Mouse (Mus musculus) testis, adult 2 months (tissue): ENCODE results near the gene Tepsin.

ENCODE experiments used
- CTCF ChIP-seq: fragments of 200-500 bp; IDR thresholded peaks from 2 replicates; pipeline ENCODE4 v1.5.1; 2012; ENCODE audit warnings: low read depth, mild to moderate bottlenecking, inconsistent platforms, low read length, moderate library complexity; ENCODE audit not compliant: control insufficient read depth, insufficient read depth, insufficient replicate concordance
- POLR2A ChIP-seq: fragments of 200-500 bp; IDR thresholded peaks from 2 replicates; pipeline ENCODE4 v1.6.1; 2012; ENCODE audit warnings: low read depth, mild to moderate bottlenecking, inconsistent platforms, low read length, moderate library complexity; ENCODE audit not compliant: control insufficient read depth

DNA sequence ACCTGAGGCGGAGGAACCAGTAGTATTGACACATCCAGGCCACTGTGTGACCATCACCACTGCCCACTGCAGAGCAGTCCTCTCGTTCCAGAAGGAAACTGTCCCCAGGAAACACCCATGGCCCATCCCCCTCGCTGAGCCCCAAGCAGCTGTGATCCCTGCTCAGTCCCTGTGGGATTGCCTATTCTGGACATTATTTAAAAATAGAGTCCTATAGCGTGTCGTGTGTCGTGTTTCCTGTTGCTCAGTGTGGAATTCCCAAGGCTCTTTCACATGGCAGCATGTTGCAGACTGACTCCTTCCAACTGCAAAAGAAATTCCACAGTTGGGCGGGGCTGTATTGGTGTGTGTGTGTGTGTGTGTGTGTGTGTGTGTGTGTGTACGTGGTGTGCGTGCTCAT lies 46.3 kb downstream of the Tepsin start:
- TF ChIP-seq CTCF (no peak), POLR2A (no peak)
